Mouse (Mus musculus): ENCODE results near the gene Gart.
"Not testable (repeated sequence)": the region's sequence is repeated elsewhere in the genome, so short reads cannot be mapped to it uniquely, and the experiment has no call there.

Gart gene

GRCm38 (mm10) chr16:91647461-91648219, 888 bp upstream of the Gart start, which contains the start of gene Son:
TSS of gene Son (plus strand) at chr16:91647506.
- peak; percentile 95 for DNase-seq

DNA sequence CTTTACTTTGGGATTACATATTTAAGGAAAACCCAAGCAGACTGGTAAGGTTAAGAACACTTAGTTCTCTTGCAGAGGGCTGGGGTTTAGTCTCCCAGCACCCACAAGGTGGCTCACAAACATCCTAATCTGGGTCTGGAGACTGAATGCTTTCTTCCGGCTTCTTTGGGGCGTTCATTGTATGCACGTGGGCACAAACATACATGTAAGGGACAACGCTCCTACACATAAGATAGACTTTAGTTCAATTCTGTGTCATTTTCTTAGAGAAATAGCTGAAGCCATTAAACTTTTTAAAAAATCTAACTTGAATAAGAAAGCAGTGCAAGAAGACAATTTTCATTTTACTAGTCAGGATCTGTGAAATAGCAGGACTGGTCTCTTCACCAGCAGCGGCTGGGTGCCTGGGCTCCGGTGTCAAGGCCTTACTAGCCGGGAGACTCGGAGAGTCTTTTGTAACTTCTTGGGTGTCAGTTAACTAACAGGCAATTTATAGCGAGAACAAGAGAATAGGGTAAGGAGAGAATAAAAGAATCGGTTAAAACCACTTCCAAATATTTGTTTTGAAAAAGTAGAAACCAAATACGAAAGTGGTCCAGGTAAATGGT, 653 bp downstream of the Gart start:
- DNase-seq, result no peak

GRCm38 (mm10) chr16:91645420-91645819, 1.3 kb downstream of the Gart start:
- not testable (repeated sequence) for DNase-seq

- no peak for DNase-seq
Measured at GRCm38 (mm10) chr16:91644901-91645300, 1.9 kb downstream of the Gart start.

DNA sequence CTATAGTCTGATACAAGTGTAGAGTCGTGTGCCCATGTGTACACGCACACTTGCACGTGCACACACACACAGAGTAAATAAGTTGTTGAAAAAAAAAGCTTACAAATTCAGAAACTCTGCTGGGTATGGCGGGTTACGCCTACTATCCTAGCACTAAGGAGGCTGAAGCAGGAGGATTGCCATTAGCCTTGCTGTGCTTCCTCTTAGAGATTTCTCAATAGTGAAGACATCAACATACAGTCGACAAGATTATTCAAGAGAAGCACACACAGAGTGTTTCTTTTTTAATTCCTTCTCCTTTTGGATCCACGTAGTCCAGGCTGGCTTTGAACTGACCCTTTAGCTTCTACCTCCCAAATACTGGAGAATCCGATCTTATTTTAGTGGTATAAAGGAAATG, 6.6 kb downstream of the Gart start:
- no peak for DNase-seq

- no peak for DNase-seq
Measured at GRCm38 (mm10) chr16:91639636-91640035, 7.1 kb downstream of the Gart start.

GRCm38 (mm10) chr16:91639161-91639560, 7.6 kb downstream of the Gart start:
- DNase-seq, result no peak

- no peak for DNase-seq
Measured at GRCm38 (mm10) chr16:91633641-91634040, 13.1 kb downstream of the Gart start.

DNA sequence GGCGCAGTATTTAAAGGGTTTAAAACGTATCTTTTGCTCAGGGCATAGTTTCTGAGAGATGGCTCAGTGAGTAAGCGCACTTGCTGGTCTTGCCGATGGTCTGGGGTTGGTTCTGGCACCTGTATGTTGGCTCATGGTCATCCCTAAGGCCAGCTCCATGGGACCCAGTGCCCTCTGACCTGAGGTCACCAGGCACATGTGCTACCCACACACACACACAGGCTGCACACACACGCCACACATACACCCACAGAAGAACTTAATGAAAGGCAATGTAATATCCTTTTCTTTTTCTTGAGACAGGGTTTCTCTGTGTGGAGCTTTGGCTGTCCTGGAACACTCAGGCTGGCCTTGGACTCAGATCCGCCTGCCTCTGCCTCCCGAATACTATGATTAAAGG, 13.8 kb downstream of the Gart start:
- DNase-seq, result no peak

DNA sequence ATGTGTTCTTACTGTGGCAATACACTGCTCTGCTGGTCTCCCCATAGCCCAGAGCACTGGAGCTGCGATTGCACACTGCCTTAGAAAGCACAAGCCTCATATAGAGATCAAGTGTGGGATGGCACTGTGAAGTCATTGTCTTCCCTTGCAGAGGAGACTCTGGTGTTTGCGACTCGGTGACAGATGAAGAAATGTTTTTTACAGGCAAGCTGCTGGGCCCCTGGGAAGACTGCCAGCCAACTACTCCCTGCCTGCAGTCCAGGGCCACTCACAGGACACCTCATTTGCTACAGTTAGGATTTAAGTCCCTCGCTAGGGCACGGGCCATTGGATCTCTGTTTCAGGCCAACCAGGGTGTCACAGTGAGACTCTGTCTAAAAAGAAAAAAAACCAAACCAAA, 14.3 kb downstream of the Gart start:
- DNase-seq, result no peak

GRCm38 (mm10) chr16:91630584-91630983, 16.2 kb downstream of the Gart start:
- DNase-seq, result no peak

- no peak for DNase-seq
Measured at GRCm38 (mm10) chr16:91629749-91630148, 17.0 kb downstream of the Gart start.

GRCm38 (mm10) chr16:91628673-91629072, 18.1 kb downstream of the Gart start:
- no peak for DNase-seq

- DNase-seq, result no peak
Measured at GRCm38 (mm10) chr16:91627831-91628230, 18.9 kb downstream of the Gart start.

DNA sequence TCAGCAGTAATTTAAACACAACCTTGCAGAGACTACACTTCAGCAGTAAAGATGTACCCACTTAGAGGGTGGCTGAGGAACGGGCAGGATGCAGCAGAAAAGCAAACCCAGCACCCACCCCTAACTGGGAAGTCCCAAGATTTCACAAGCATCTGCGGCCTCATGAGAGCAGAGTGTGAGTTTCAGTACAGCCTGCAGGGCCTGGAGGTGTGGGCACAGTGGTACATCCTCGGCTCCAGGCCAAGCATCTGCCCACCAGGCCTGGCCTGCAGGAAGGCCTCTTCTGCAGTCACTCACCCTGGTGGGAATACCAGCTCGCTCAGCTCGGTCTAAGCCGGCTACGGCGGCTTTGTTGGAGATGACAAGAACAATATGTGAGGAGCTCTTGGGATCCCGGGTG, 23.7 kb downstream of the Gart start:
- no peak for DNase-seq

GRCm38 (mm10) chr16:91620991-91621390, 25.8 kb downstream of the Gart start:
- no peak for DNase-seq

- DNase-seq, result no peak
Measured at GRCm38 (mm10) chr16:91620185-91620584, 26.6 kb downstream of the Gart start.

DNA sequence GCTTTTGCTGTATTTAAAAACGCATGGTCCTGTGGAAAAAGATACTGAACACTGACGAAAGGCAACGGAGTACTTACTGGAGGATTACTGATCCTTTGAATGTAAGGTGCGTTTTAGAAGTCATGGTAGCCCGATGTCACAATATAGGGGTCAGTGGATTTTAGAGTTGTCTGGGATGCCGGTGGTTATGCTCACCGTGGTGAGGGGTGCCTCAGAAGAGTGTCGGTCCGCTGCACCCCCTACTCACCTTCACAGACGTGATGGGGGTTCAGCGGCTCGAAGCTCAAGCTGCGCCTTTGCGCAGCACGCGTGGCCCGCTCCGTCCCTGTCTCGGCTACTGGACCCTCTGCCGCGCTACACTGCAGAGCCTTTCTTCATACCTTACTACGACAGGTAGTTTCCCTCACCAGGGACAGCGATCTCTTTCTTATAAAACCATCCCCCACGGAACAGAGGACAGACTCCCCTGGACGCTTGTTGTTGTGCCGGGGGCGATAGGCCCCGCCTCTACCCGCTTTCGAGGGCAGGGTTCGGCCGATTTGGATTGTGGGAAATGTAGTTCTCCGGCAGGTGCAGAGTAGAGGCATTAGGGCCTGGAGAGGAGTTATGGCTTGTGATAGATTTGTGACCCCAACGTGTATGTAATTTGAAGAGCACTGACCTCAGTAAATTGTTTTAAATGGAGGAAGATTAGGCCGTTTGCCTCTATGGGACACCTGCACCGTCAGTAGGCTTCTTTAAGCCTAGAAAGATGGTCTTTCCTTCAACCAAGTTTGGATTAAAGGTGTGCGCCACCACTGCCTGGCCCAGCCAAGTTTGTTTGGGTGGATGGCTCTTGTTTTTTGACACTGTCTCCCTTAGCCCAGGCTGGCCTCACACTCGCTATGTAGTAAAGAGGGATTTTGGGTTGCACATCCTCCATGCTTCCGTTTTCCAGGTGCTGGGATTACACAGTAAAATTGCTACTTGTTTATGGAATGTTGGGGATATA, 27.9 kb downstream of the Gart start, which contains the start of gene Dnajc28:
TSS of gene Dnajc28 (minus strand) at position 516 of the 991 bp plus-strand sequence.
- peak; percentile 88 for DNase-seq

DNA sequence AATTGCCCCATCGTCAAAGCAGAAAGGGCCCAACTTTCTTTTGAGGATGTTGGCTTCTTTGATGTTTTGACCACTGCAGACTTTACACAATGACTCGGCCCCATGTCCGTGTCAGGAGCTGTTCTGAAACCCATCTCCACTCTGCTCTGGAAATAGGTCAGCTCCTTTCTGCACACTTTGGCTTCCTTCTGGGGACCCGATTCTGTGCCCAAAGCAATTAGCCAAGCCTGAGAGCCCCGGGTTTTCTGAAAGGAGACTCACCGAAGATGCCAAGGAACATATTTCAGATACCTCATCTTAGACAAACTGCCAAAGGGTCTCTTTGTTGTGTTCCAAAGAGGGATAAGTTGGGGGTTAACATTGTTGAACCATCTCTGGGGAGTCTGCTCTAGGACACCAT, 32.2 kb downstream of the Gart start:
- no peak for DNase-seq

GRCm38 (mm10) chr16:91612525-91612924, 34.2 kb downstream of the Gart start:
- DNase-seq, result no peak

- DNase-seq, result no peak
Measured at GRCm38 (mm10) chr16:91611248-91611647, 35.5 kb downstream of the Gart start.

- peak; percentile 42 for DNase-seq
Measured at GRCm38 (mm10) chr16:91609501-91610245, 37.1 kb downstream of the Gart start.

- DNase-seq, result no peak
Measured at GRCm38 (mm10) chr16:91606958-91607357, 39.8 kb downstream of the Gart start.

Data from kidney, adult 18-20 months (tissue).